29 mouse cellular contexts compared by ENCODE assay signal in the genomic region with DNA sequence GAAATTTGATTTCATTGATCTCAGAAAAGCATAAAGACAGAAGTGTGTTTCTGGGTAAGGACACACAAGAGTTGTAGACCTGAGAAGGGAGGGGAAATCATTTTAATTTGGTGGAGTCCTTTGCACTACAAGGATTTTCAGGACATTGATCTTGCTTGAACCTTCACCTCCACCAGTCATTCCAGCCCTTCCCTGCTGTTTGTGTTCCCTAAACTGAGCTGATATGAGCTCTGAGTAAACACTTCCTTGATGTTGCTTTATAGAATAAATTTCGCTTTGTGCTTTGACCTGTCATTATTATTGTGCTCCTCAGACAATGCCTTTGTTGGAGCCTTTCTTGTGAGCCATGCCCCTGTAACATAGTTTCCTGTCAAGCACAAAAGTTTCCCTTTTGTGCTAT.
"Had no signal": no experiment of that assay in that cellular context is flagged by ENCODE, and none has a peak within 500 bp of the region (broad histone marks: within the 10 kb centered on the region; RNA-seq: fewer than 3 reads in every experiment).

No protein-coding gene starts in this region.

- H3K36me3 ChIP-seq: limb, embryonic 10.5 days; limb, embryonic 12.5 days; limb, embryonic 13.5 days; limb, embryonic 15.5 days; liver, embryonic 13.5 days; liver, embryonic 15.5 days; lung, embryonic 15.5 days; midbrain, embryonic 10.5 days; midbrain, embryonic 12.5 days; midbrain, embryonic 13.5 days; neural tube, embryonic 12.5 days; neural tube, embryonic 13.5 days had no signal

- H3K9ac ChIP-seq: limb, embryonic 12.5 days; limb, embryonic 13.5 days; limb, embryonic 15.5 days; liver, embryonic 13.5 days; liver, embryonic 14.5 days; liver, embryonic 15.5 days; lung, embryonic 14.5 days; lung, embryonic 15.5 days; midbrain, embryonic 12.5 days; midbrain, embryonic 13.5 days; neural tube, embryonic 12.5 days; neural tube, embryonic 13.5 days had no signal

- H3K9me3 ChIP-seq: limb, embryonic 10.5 days; limb, embryonic 12.5 days; limb, embryonic 13.5 days; limb, embryonic 15.5 days; liver, embryonic 13.5 days; liver, embryonic 15.5 days; lung, embryonic 15.5 days; megakaryocyte, embryonic 14.5 days; midbrain, embryonic 10.5 days; midbrain, embryonic 12.5 days; midbrain, embryonic 13.5 days; neural tube, embryonic 12.5 days; neural tube, embryonic 13.5 days had no signal

- H3K4me3 ChIP-seq: left cerebral cortex, adult 2 months; limb, embryonic 10.5 days; limb, embryonic 12.5 days; limb, embryonic 13.5 days; limb, embryonic 15.5 days; liver, embryonic 13.5 days; liver, embryonic 15.5 days; lung, embryonic 15.5 days; megakaryocyte, embryonic 14.5 days; midbrain, embryonic 10.5 days; midbrain, embryonic 12.5 days; midbrain, embryonic 13.5 days; myocyte; neural tube, embryonic 12.5 days; neural tube, embryonic 13.5 days had no signal

- H3K27me3 ChIP-seq: limb, embryonic 12.5 days; limb, embryonic 13.5 days; limb, embryonic 15.5 days; liver, embryonic 13.5 days; liver, embryonic 15.5 days; lung, embryonic 15.5 days; megakaryocyte, embryonic 14.5 days; midbrain, embryonic 12.5 days; midbrain, embryonic 13.5 days; neural tube, embryonic 12.5 days; neural tube, embryonic 13.5 days had no signal

- H3K27ac ChIP-seq: left cerebral cortex, adult 2 months; limb, embryonic 10.5 days; limb, embryonic 12.5 days; limb, embryonic 13.5 days; limb, embryonic 15.5 days; liver, embryonic 13.5 days; liver, embryonic 14.5 days; liver, embryonic 15.5 days; lung, embryonic 15.5 days; macrophage; midbrain, embryonic 10.5 days; midbrain, embryonic 12.5 days; midbrain, embryonic 13.5 days; neural tube, embryonic 12.5 days; neural tube, embryonic 13.5 days had no signal

- ATAC-seq: lung, postnatal 0 days had no signal

- DNase-seq: left cerebral cortex, postnatal 4 days; liver; liver, embryonic 13.5 days; lung, adult 18-20 months; lung, adult 2 months; lung, embryonic 14.5 days; lung, postnatal 10 days; lung, postnatal 14 days; lung, postnatal 36 days; lung, postnatal 4 days; midbrain, embryonic 14.5 days had no signal

- H3K4me1 ChIP-seq: limb, embryonic 10.5 days; limb, embryonic 12.5 days; limb, embryonic 13.5 days; limb, embryonic 15.5 days; liver, embryonic 13.5 days; liver, embryonic 15.5 days; lung, embryonic 15.5 days; megakaryocyte, embryonic 14.5 days; neural tube, embryonic 12.5 days had no signal

- H3K4me2 ChIP-seq: limb, embryonic 12.5 days; limb, embryonic 13.5 days; limb, embryonic 15.5 days; liver, embryonic 13.5 days; liver, embryonic 15.5 days; lung, embryonic 14.5 days; lung, embryonic 15.5 days; midbrain, embryonic 11.5 days; midbrain, embryonic 12.5 days; midbrain, embryonic 13.5 days; neural tube, embryonic 12.5 days; neural tube, embryonic 13.5 days had no signal
